Mouse (Mus musculus): ENCODE data around the gene Hps5.

Hps5 gene

GRCm38 (mm10) chr7:46738561-46739460 is 57.1 kb downstream of the Hps5 start:
- DNase-seq (ENCODE audit: low read depth, low spot score), result no peak

- DNase-seq (ENCODE audit: low read depth, low spot score), result no peak
Measured at GRCm38 (mm10) chr7:46734983-46735382, 60.9 kb downstream of the Hps5 start.

DNA sequence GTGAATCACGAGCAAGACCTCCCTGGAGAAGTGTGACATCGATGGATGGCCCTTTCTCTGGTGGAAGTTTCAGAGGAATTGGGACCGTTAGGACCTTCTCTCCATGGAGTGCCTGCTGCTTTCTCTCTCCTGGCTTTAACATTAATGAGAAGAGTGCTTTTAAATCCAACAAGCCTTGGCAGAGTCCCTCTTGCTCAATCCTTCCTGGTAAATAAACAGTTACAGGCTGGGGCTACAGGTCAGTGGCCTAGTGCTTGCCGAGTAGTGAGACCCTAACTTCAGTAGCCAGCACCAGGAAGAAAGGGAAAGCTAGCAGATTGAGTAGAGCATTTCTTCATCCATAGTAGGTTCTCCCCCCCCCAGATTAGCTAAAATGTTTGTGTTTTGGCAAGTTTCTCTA is 63.4 kb downstream of the Hps5 start, which contains the start of gene Saa4:
Saa4 (minus strand) TSS at position 146 of the 400 bp plus-strand sequence.
- no peak for DNase-seq (ENCODE audit: low read depth, low spot score)

DNA sequence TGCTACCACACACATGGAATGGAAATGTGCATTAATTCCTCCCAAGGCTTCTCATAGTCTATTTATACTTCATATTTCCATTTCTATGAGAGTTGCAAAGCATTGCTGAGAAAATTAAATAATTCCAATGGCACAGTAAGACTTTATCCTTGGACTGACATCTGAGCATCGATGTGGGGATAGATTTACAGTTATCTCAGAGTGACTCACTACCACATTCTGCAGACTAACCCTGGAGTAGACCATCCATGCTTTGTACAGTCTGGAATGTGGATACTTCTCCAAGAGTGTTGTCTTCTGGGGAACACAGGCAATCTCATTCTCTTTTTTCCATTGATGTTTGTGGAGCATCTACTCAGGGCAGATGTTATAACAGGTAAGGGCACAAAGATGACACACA is 68.3 kb downstream of the Hps5 start:
- DNase-seq (ENCODE audit: low read depth, low spot score), result no peak

DNA sequence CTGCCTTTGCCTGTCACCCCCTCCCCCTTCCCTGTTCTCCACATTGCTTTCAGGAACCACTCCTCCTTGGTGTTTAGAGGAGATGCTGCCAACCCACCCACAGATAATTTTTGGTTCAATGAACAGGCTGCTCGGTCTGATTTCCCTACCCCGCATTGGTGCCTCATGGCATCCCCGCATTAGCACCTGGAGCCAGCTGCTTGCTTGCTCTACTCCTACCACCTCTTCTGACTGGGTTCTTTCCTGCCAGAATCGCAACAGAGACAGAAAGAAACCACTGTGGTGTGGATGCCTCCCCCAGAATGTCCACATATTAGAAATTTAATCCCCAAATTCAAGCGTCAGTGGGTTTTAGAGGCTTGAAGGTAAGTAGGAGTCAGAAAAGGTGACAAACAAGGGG is 71.5 kb downstream of the Hps5 start:
- no peak for DNase-seq (ENCODE audit: low read depth, low spot score)

GRCm38 (mm10) chr7:46723849-46724248 is 72.0 kb downstream of the Hps5 start:
- DNase-seq (ENCODE audit: low read depth, low spot score), result no peak

DNA sequence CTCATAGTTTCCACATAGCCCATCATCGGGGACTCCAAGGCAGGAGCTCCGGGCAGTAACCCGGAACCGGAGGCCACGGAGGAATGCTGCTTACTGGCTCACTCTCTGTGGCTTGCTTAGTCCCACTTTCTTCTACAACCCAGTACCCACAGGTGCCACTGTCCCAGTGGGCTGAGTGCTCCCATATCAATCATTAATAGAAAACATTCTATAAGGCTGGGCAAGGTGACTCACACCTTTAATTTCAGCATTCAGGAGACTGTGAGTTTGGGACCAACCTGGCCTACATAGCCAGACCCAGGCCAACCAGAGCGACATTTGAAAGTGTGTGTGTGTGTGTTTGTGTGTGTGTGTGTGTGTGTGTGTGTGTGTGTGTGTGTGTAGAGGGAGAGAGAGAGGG is 72.5 kb downstream of the Hps5 start:
- no peak for DNase-seq (ENCODE audit: low read depth, low spot score)

GRCm38 (mm10) chr7:46720460-46720859 is 75.4 kb downstream of the Hps5 start:
- DNase-seq (ENCODE audit: low read depth, low spot score), result no peak

- DNase-seq (ENCODE audit: low read depth, low spot score), result no peak
Measured at GRCm38 (mm10) chr7:46719526-46719925, 76.3 kb downstream of the Hps5 start.

GRCm38 (mm10) chr7:46718591-46719270 is 77.1 kb downstream of the Hps5 start:
- peak; percentile 26 for DNase-seq (ENCODE audit: low read depth, low spot score)

DNA sequence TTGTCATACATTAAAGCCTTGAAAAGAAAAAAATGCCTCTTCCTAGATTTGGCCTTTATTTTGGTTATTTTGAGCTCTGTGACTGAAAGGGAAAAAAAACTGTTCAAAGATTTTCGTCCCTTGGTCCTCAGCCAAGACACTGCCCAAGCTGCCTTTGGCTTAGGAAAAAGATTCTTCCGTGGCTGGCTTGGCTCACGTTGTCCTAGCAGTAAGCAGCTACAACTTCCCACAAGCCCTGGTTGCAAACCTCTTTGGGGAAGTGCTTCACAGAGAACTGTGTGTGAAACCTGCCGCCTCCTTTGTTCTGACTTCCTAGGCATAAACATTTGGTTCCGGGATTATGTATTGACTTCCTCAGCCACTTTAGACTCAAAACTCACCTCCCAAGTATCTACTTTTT is 79.0 kb downstream of the Hps5 start:
- no peak for DNase-seq (ENCODE audit: low read depth, low spot score)

GRCm38 (mm10) chr7:46715600-46715999 is 80.3 kb downstream of the Hps5 start, which contains the start of gene Saa3:
Gene Saa3 (minus strand): TSS chr7:46715700.
- no peak for DNase-seq (ENCODE audit: low read depth, low spot score)

DNA sequence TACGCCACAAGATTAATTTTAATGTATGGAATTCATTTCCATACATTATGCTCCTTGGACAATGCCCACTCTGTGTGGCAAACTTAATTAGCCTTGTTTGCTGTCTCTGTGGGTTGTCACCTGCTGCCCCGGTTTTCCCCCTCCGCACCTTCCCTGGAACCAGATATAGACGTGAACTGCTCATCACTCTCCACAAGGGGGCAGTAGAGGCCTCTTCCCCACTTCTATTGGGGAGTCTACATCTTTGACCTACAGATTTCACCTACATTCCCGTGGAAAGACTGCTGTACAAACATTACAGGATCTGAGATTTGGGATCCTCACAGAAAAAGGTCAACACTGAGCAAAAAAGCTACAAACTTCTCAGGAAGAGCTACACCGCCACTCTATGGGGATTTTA is 81.3 kb downstream of the Hps5 start:
- no peak for DNase-seq (ENCODE audit: low read depth, low spot score)

GRCm38 (mm10) chr7:46712250-46712649 is 83.6 kb downstream of the Hps5 start:
- no peak for DNase-seq (ENCODE audit: low read depth, low spot score)

All from brain, embryonic 18.5 days (tissue).